Mouse (Mus musculus) heart, adult 2 months (tissue): ENCODE results near the gene Erp27. TPM values are rescaled to one million over a fixed set of nuclear protein-coding genes. Genes with fewer than 3 reads are reported as not detected.

ENCODE experiments used
- DNase-seq, 2 experiments: peaks; one replicate each; pipeline ENCODE4 v3.0.0; 2021
- H3K27ac ChIP-seq: fragments of 200-600 bp; 2 replicates; pipeline ENCODE4 v1.8.1; 2022
- H3K27me3 ChIP-seq: fragments of 200-500 bp; 2 replicates; pipeline ENCODE4 v1.6.1; 2012; ENCODE audit warnings: mild to moderate bottlenecking, low read length, inconsistent platforms, mixed read lengths; ENCODE audit not compliant: control insufficient read depth, insufficient read depth
- H3K36me3 ChIP-seq: fragments of 200-500 bp; 2 replicates; pipeline ENCODE4 v1.6.1; 2012; ENCODE audit warnings: low read length, inconsistent platforms; ENCODE audit not compliant: control insufficient read depth, insufficient read depth
- H3K4me1 ChIP-seq: fragments of 200-500 bp; 2 replicates; pipeline ENCODE4 v1.6.1; 2011; ENCODE audit warnings: low read length; ENCODE audit not compliant: control insufficient read depth, insufficient read depth
- H3K4me3 ChIP-seq: fragments of 200-600 bp; 2 replicates; pipeline ENCODE4 v1.8.1; 2022
- H3K79me2 ChIP-seq: fragments of 200-500 bp; replicated peaks from 2 replicates; pipeline ENCODE4 v1.6.1; 2012; ENCODE audit warnings: mild to moderate bottlenecking, inconsistent platforms, low read length, moderate library complexity, mixed read lengths; ENCODE audit not compliant: control insufficient read depth, insufficient read depth
- H3K9ac ChIP-seq: fragments of 200-500 bp; 2 replicates; pipeline ENCODE4 v1.6.1; 2012; ENCODE audit warnings: low read depth, mild to moderate bottlenecking, control low read depth, inconsistent platforms, low read length, mixed read lengths
- CTCF ChIP-seq: fragments of 200-600 bp; IDR thresholded peaks from 2 replicates; pipeline ENCODE4 v1.8.1; 2022; ENCODE audit warnings: antibody characterized with exemption, mild to moderate bottlenecking, moderate library complexity
- EP300 ChIP-seq: fragments of 200-500 bp; IDR thresholded peaks from 2 replicates; pipeline ENCODE4 v1.6.1; 2011; ENCODE audit warnings: low read depth, low read length, control low read depth; ENCODE audit not compliant: insufficient read depth
- POLR2A ChIP-seq: fragments of 200-500 bp; IDR thresholded peaks from 2 replicates; pipeline ENCODE4 v1.6.1; 2011; ENCODE audit warnings: mild to moderate bottlenecking, low read depth, low read length, control low read depth; ENCODE audit not compliant: insufficient read depth
- WGBS: fragments of 180-500 bp; shearing (Covaris S2); methylation state at CpG from one replicate; pipeline ENCODE4 v1.1.7; 2018; 5-methylcytosine and 5-hydroxymethylcytosine counted together
- intact Hi-C: fragments of 180-260 bp; cut with DNase I; formaldehyde crosslinking; loops from one replicate; pipeline ENCODE4 v1.15.1; 2025
- polyA plus RNA-seq: library from polyadenylated mRNA; depleted of rRNA; stranded (reverse); fragments of >200 nt; gene quantifications from 2 replicates; pipeline ENCODE4 v1.2.3, GENCODE M21; 2012; rRNA removed
- total RNA-seq, 2 experiments: library from RNA; stranded (reverse); gene quantifications; 2 replicates each; pipeline ENCODE4 v1.2.3; 2021

Erp27 gene
- total and polyA plus RNA-seq, 3 experiments = 0.51 TPM; not detected in 2

GRCm38 (mm10) chr6:136865360-136865759 is 56.6 kb downstream of the Erp27 start:
- 87% methylated on average over 5 of the region's 5 CpGs for WGBS
- intact Hi-C loops = no loop called here
- Histone ChIP-seq H3K27me3 (0 out of 2 replicates have a peak, but pooled peaks cover 1% of the 10 kb centered on the region), H3K4me3 (no peak overlapping the region), H3K36me3 (no peaks in the 10 kb centered on the region), H3K4me1 (no peaks in the 10 kb centered on the region; the same call in 1 of the 2 replicates), H3K9ac (no peak overlapping the region), H3K27ac (no peak overlapping the region), H3K79me2 (no peaks in the 10 kb centered on the region)
- TF ChIP-seq POLR2A (no peak), EP300 (no peak)
- DNase-seq = no peak

- Histone ChIP-seq H3K79me2 (no peaks in the 10 kb centered on the region), H3K4me3 (no peak overlapping the region), H3K27ac (peak overlapping the region; percentile 20; the same call in 1 of the 2 replicates), H3K4me1 (peaks cover 2% of the 10 kb centered on the region; the same call in 1 of the 2 replicates), H3K36me3 (no peaks in the 10 kb centered on the region), H3K27me3 (no peaks in the 10 kb centered on the region), H3K9ac (peak overlapping the region; percentile 46)
- intact Hi-C loops = loop anchor here (1.0 to 5.0 kb wide), 4 partner anchors 59 to 331 kb away; no protein-coding TSS in a partner anchor
- 31% methylated on average over 9 of the region's 9 CpGs for WGBS
- no peak for TF ChIP-seq EP300
- TF ChIP-seq CTCF = peak; percentile 85
- no peak for DNase-seq
These were observed 61.0 kb downstream of the Erp27 start for GRCm38 (mm10) chr6:136861020-136861419.

GRCm38 (mm10) chr6:136858420-136858819 is 63.6 kb downstream of the Erp27 start:
- Histone ChIP-seq H3K4me1 (peaks cover 6% of the 10 kb centered on the region), H3K27me3 (no peaks in the 10 kb centered on the region), H3K79me2 (no peaks in the 10 kb centered on the region), H3K4me3 (no peak overlapping the region), H3K27ac (peak overlapping the region; percentile 94), H3K9ac (peak overlapping the region; percentile 43; the same call in 1 of the 2 replicates), H3K36me3 (no peaks in the 10 kb centered on the region)
- intact Hi-C loops = no loop called here
- WGBS = 45% methylated on average over 8 of the region's 8 CpGs
- no peak for TF ChIP-seq CTCF
- TF ChIP-seq POLR2A = no peak
- DNase-seq = peak in 1 of 2 experiments; percentile 47

GRCm38 (mm10) chr6:136857873-136858260 is 64.1 kb downstream of the Erp27 start:
- Histone ChIP-seq H3K27me3 (no peaks in the 10 kb centered on the region), H3K79me2 (no peaks in the 10 kb centered on the region), H3K4me3 (peak overlapping the region; percentile 47), H3K27ac (peak overlapping the region; percentile 94), H3K9ac (peak overlapping the region; percentile 58), H3K36me3 (no peaks in the 10 kb centered on the region), H3K4me1 (peaks cover 6% of the 10 kb centered on the region)
- 0 out of 2 replicates have a peak, but pooled peaks have one; percentile 32 for TF ChIP-seq EP300
- peak; percentile 60 for TF ChIP-seq POLR2A
- TF ChIP-seq CTCF = no peak
- intact Hi-C loops = no loop called here
- 3% methylated on average over 11 of the region's 11 CpGs for WGBS
- DNase-seq = no peak

Other genes with a start within 250 kb of the Erp27 start
- not detected for gene Gucy2c, start 140.4 kb downstream of the Erp27 start, total RNA-seq
- gene Gucy2c, start 140.4 kb downstream of the Erp27 start, polyA plus RNA-seq = not detected in 2 replicates
- gene Hist4h4, start 117.8 kb downstream of the Erp27 start, total RNA-seq = 1 to 10 TPM; 5.9 to 6.5 TPM
- 0.16 and 0.56 TPM in 2 replicates for gene Hist4h4, start 117.8 kb downstream of the Erp27 start, polyA plus RNA-seq
- 10 to 100 TPM; 29.4 to 30.1 TPM for gene H2afj, start 113.9 kb downstream of the Erp27 start, total RNA-seq
- gene H2afj, start 113.9 kb downstream of the Erp27 start, polyA plus RNA-seq = 24.6 and 49.4 TPM in 2 replicates
- 1 to 10 TPM in 1 of 2 experiments, under 1 TPM in 1; 0.44 to 1.8 TPM for gene BC049715, start 94.6 kb downstream of the Erp27 start, total RNA-seq
- gene BC049715, start 94.6 kb downstream of the Erp27 start, polyA plus RNA-seq = 0.59 and 0.61 TPM in 2 replicates
- gene Wbp11, start 93.9 kb downstream of the Erp27 start, total RNA-seq = 10 to 100 TPM; 67.6 to 68.1 TPM
- 28.7 and 28.9 TPM in 2 replicates for gene Wbp11, start 93.9 kb downstream of the Erp27 start, polyA plus RNA-seq
- not detected for gene Smco3, start 86.7 kb downstream of the Erp27 start, total RNA-seq
- gene Smco3, start 86.7 kb downstream of the Erp27 start, polyA plus RNA-seq = 0.04 TPM in 1 of 2 replicates, not detected in the other
- 10 to 100 TPM; 16.3 to 19.6 TPM for gene Art4, start 64.4 kb downstream of the Erp27 start, total RNA-seq
- 12.8 and 19.9 TPM in 2 replicates for gene Art4, start 64.4 kb downstream of the Erp27 start, polyA plus RNA-seq
- gene Mgp, start 46.4 kb downstream of the Erp27 start, total RNA-seq = 100 to 1,000 TPM; 409 to 433 TPM
- gene Mgp, start 46.4 kb downstream of the Erp27 start, polyA plus RNA-seq = 1,071 and 1,296 TPM in 2 replicates
- under 1 TPM in 1 of 2 experiments, not detected in 1; 0.30 TPM for gene Pde6h, start 1.7 kb upstream of the Erp27 start, total RNA-seq
- gene Pde6h, start 1.7 kb upstream of the Erp27 start, polyA plus RNA-seq = 0.04 and 0.26 TPM in 2 replicates
- 10 to 100 TPM; 24.0 to 30.4 TPM for gene Arhgdib, start 19.7 kb upstream of the Erp27 start, total RNA-seq
- gene Arhgdib, start 19.7 kb upstream of the Erp27 start, polyA plus RNA-seq = 41.7 and 57.6 TPM in 2 replicates
- gene Rerg, start 248.3 kb upstream of the Erp27 start, total RNA-seq = 1 to 10 TPM; 3.2 to 4.5 TPM
- gene Rerg, start 248.3 kb upstream of the Erp27 start, polyA plus RNA-seq = 1.5 and 2.5 TPM in 2 replicates